Mouse (Mus musculus) MEL (cell line): ENCODE data around the gene Irx2. TPM values are rescaled to one million over a fixed set of nuclear protein-coding genes. Genes with fewer than 3 reads are reported as not detected.

Experiments used
- DNase-seq: peaks from one replicate; pipeline ENCODE4 v3.0.0; 2011; ENCODE audit warnings: low read depth, low spot score
- H3K27ac ChIP-seq: 2 replicates; pipeline ENCODE4 v1.5.1; 2012; ENCODE audit warnings: low read depth, mild to moderate bottlenecking, control low read depth, low read length, moderate library complexity; ENCODE audit not compliant: control insufficient read depth
- H3K27me3 ChIP-seq, 2 experiments: fragments of 150-350 bp in 1 of 2; sonication (generic) in 1 of 2; 2 replicates each; pipeline ENCODE4 v1.6.1; 2012; ENCODE audit warnings: low read length in 2 of 2, mild to moderate bottlenecking in 2 of 2, improper control_type of control experiment in 1 of 2, moderate library complexity in 1 of 2; ENCODE audit not compliant: insufficient read depth in 2 of 2, control insufficient read depth in 1 of 2
- H3K36me3 ChIP-seq, 2 experiments: 2 replicates each; pipeline ENCODE4 v1.6.1; 2012 to 2014; ENCODE audit warnings: low read length in 2 of 2, improper control_type of control experiment in 1 of 2, inconsistent platforms in 1 of 2, mild to moderate bottlenecking in 1 of 2; ENCODE audit not compliant: insufficient read depth in 2 of 2, control insufficient read depth in 1 of 2
- H3K4me1 ChIP-seq, 2 experiments: fragments of 150-350 bp in 1 of 2; sonication (generic) in 1 of 2; 2 replicates each; pipeline ENCODE4 v1.6.1; 2012; ENCODE audit warnings: low read length in 2 of 2, improper control_type of control experiment in 1 of 2, mild to moderate bottlenecking in 1 of 2; ENCODE audit not compliant: insufficient read depth in 2 of 2, control insufficient read depth in 1 of 2
- H3K4me3 ChIP-seq, 2 experiments: fragments of 150-350 bp in 1 of 2; sonication (generic) in 1 of 2; 2 replicates each; pipeline ENCODE4 v1.5.1; 2012; ENCODE audit warnings: low read depth in 2 of 2, low read length in 2 of 2, mild to moderate bottlenecking in 2 of 2, moderate library complexity in 2 of 2, control low read depth in 1 of 2, improper control_type of control experiment in 1 of 2; ENCODE audit not compliant: control insufficient read depth in 1 of 2, insufficient read depth in 1 of 2
- H3K79me2 ChIP-seq: 2 replicates; pipeline ENCODE4 v1.6.1; 2012; ENCODE audit warnings: mild to moderate bottlenecking, low read length, moderate library complexity; ENCODE audit not compliant: control insufficient read depth, poor library complexity, insufficient read depth
- H3K9ac ChIP-seq: 2 replicates; pipeline ENCODE4 v1.6.1; 2012; ENCODE audit warnings: low read depth, mild to moderate bottlenecking, control low read depth, low read length, moderate library complexity; ENCODE audit not compliant: control insufficient read depth, poor library complexity, severe bottlenecking
- H3K9me3 ChIP-seq: fragments of 150-350 bp; sonication (generic); replicated peaks from 2 replicates; pipeline ENCODE4 v1.6.1; 2012; ENCODE audit warnings: mild to moderate bottlenecking, low read length, improper control_type of control experiment, moderate library complexity; ENCODE audit not compliant: insufficient read depth
- BHLHE40 ChIP-seq: IDR thresholded peaks from 2 replicates; pipeline ENCODE4 v1.6.1; 2012; ENCODE audit warnings: low read depth, mild to moderate bottlenecking, inconsistent platforms, low read length, improper control_type of control experiment, borderline replicate concordance
- CHD1 ChIP-seq: IDR thresholded peaks from 2 replicates; pipeline ENCODE4 v1.6.1; 2012; ENCODE audit warnings: low read depth, mild to moderate bottlenecking, inconsistent platforms, low read length, improper control_type of control experiment
- E2F4 ChIP-seq: IDR thresholded peaks from 2 replicates; pipeline ENCODE4 v1.6.1; 2011; ENCODE audit warnings: low read depth, low read length, improper control_type of control experiment, borderline replicate concordance
- ELF1 ChIP-seq: IDR thresholded peaks from 2 replicates; pipeline ENCODE4 v1.6.1; 2014; ENCODE audit warnings: low read depth, mild to moderate bottlenecking, inconsistent platforms, low read length, improper control_type of control experiment, moderate library complexity
- ETS1 ChIP-seq: IDR thresholded peaks from 2 replicates; pipeline ENCODE4 v1.6.1; 2012; ENCODE audit warnings: low read depth, mild to moderate bottlenecking, inconsistent platforms, low read length, improper control_type of control experiment, moderate library complexity
- GABPA ChIP-seq: IDR thresholded peaks from 2 replicates; pipeline ENCODE4 v1.6.1; 2012; ENCODE audit warnings: low read depth, mild to moderate bottlenecking, inconsistent platforms, low read length, improper control_type of control experiment, moderate library complexity
- HCFC1 ChIP-seq: IDR thresholded peaks from 2 replicates; pipeline ENCODE4 v1.6.1; 2012; ENCODE audit warnings: low read depth, mild to moderate bottlenecking, inconsistent platforms, low read length, improper control_type of control experiment, moderate library complexity
- JUND ChIP-seq: IDR thresholded peaks from 2 replicates; pipeline ENCODE4 v1.6.1; 2011; ENCODE audit warnings: low read depth, mild to moderate bottlenecking, improper control_type of control experiment, low read length
- KAT2A ChIP-seq: conservative IDR thresholded peaks from 2 replicates; pipeline ENCODE4 v1.6.1; 2012; ENCODE audit warnings: low read depth, low read length, improper control_type of control experiment, inconsistent platforms
- MAX ChIP-seq: IDR thresholded peaks from 2 replicates; pipeline ENCODE4 v1.6.1; 2011; ENCODE audit warnings: low read length, improper control_type of control experiment
- MAZ ChIP-seq: IDR thresholded peaks from 2 replicates; pipeline ENCODE4 v1.6.1; 2012; ENCODE audit warnings: low read depth, mild to moderate bottlenecking, inconsistent platforms, low read length, improper control_type of control experiment
- MXI1 ChIP-seq: IDR thresholded peaks from 2 replicates; pipeline ENCODE4 v1.6.1; 2011; ENCODE audit warnings: mild to moderate bottlenecking, low read depth, low read length, improper control_type of control experiment
- MYB ChIP-seq: IDR thresholded peaks from 2 replicates; pipeline ENCODE4 v1.6.1; 2011; ENCODE audit warnings: mild to moderate bottlenecking, low read depth, low read length, improper control_type of control experiment
- MYC ChIP-seq: IDR thresholded peaks from 2 replicates; pipeline ENCODE4 v1.6.1; 2011; ENCODE audit warnings: low read depth, mild to moderate bottlenecking, low read length, improper control_type of control experiment, moderate library complexity
- POLR2AphosphoS2 ChIP-seq: IDR thresholded peaks from 2 replicates; pipeline ENCODE4 v1.6.1; 2011; ENCODE audit warnings: low read length, improper control_type of control experiment
- RCOR1 ChIP-seq: IDR thresholded peaks from 2 replicates; pipeline ENCODE4 v1.6.1; 2012; ENCODE audit warnings: low read depth, mild to moderate bottlenecking, inconsistent platforms, low read length, improper control_type of control experiment
- SMC3 ChIP-seq: IDR thresholded peaks from 2 replicates; pipeline ENCODE4 v1.6.1; 2011; ENCODE audit warnings: low read depth, low read length, improper control_type of control experiment
- TAL1 ChIP-seq: IDR thresholded peaks from 2 replicates; pipeline ENCODE4 v1.6.1; 2012; ENCODE audit warnings: mild to moderate bottlenecking, inconsistent platforms, low read length, moderate library complexity, mixed read lengths
- USF1 ChIP-seq: IDR thresholded peaks from 2 replicates; pipeline ENCODE4 v1.6.1; 2014; ENCODE audit warnings: low read depth, mild to moderate bottlenecking, inconsistent platforms, low read length, improper control_type of control experiment, moderate library complexity
- ZC3H11A ChIP-seq: IDR thresholded peaks from 2 replicates; pipeline ENCODE4 v1.6.1; 2012; ENCODE audit warnings: low read depth, mild to moderate bottlenecking, inconsistent platforms, low read length, improper control_type of control experiment
- ZKSCAN1 ChIP-seq: IDR thresholded peaks from 2 replicates; pipeline ENCODE4 v1.6.1; 2012; ENCODE audit warnings: low read depth, mild to moderate bottlenecking, inconsistent platforms, low read length, improper control_type of control experiment, moderate library complexity
- polyA plus RNA-seq, 2 experiments: library from polyadenylated mRNA; stranded (reverse) in 1 of 2; unstranded in 1 of 2; fragments of >175 nt in 1 of 2; fragments of >200 nt in 1 of 2; gene quantifications; 2 replicates each; pipeline versions ENCODE4 v1.2.1 to v1.2.4; 2012; ENCODE audit warnings: low replicate concordance in 2 of 2, low read depth in 1 of 2; ENCODE audit not compliant: insufficient read length in 2 of 2, insufficient read depth in 1 of 2, missing spikeins in 1 of 2
- total RNA-seq: library from RNA; depleted of rRNA; stranded (reverse); fragments of 300-350 nt; gene quantifications from 2 replicates; pipeline ENCODE4 v1.2.3, GENCODE M21; 2012

Gene Irx2
- total and polyA plus RNA-seq, 3 experiments: not detected

- no peak overlapping the region for H3K27ac ChIP-seq
- H3K9me3 ChIP-seq: no peaks in the 10 kb centered on the region
- no peak overlapping the region for H3K4me3 ChIP-seq
- TF ChIP-seq ZC3H11A: no peak
- TF ChIP-seq E2F4: no peak
- no peak for TF ChIP-seq JUND
- no peak for TF ChIP-seq GABPA
- no peak for TF ChIP-seq RCOR1
- TF ChIP-seq USF1: no peak
- no peak for TF ChIP-seq MYB
- no peaks in the 10 kb centered on the region for H3K79me2 ChIP-seq
- H3K9ac ChIP-seq: no peak overlapping the region
- DNase-seq: no peak
- no peaks in the 10 kb centered on the region for H3K4me1 ChIP-seq
- no peaks in the 10 kb centered on the region for H3K27me3 ChIP-seq
- H3K36me3 ChIP-seq: no peaks in the 10 kb centered on the region
Measured at GRCm38 (mm10) chr13:72593310-72593709, 35.3 kb upstream of the Irx2 start.

- H3K27ac ChIP-seq: no peak overlapping the region
- TF ChIP-seq CHD1: no peak
- no peak for TF ChIP-seq ETS1
- no peak for TF ChIP-seq HCFC1
- TF ChIP-seq MAX: no peak
- TF ChIP-seq POLR2AphosphoS2: no peak
- no peak for TF ChIP-seq JUND
- no peak for TF ChIP-seq KAT2A
- TF ChIP-seq ELF1: no peak
- no peak for TF ChIP-seq SMC3
- no peak for TF ChIP-seq MYC
- no peak for TF ChIP-seq MYB
- no peak for TF ChIP-seq MAZ
- TF ChIP-seq USF1: no peak
- no peak for TF ChIP-seq ZKSCAN1
- no peak for TF ChIP-seq TAL1
- no peak for TF ChIP-seq E2F4
- no peak for TF ChIP-seq BHLHE40
- no peak for TF ChIP-seq GABPA
- TF ChIP-seq MXI1: no peak
- TF ChIP-seq, all 39 proteins: peak for 0
- DNase-seq: no peak
- Histone ChIP-seq H3K9ac (no peak overlapping the region), H3K36me3 (no peaks in the 10 kb centered on the region), H3K27me3 (no peaks in the 10 kb centered on the region), H3K9me3 (no peaks in the 10 kb centered on the region), H3K4me3 (no peak overlapping the region), H3K4me1 (no peaks in the 10 kb centered on the region), H3K79me2 (no peaks in the 10 kb centered on the region)
Measured at GRCm38 (mm10) chr13:72593710-72594111, 34.9 kb upstream of the Irx2 start.
